Mouse (Mus musculus): Measurements from ENCODE around the gene Dmrt1. TPM values are rescaled to one million over a fixed set of nuclear protein-coding genes. Genes with fewer than 3 reads are reported as not detected.

The Dmrt1 gene
- polyA plus RNA-seq, 1 experiment from 2014 or later: not detected

DNA sequence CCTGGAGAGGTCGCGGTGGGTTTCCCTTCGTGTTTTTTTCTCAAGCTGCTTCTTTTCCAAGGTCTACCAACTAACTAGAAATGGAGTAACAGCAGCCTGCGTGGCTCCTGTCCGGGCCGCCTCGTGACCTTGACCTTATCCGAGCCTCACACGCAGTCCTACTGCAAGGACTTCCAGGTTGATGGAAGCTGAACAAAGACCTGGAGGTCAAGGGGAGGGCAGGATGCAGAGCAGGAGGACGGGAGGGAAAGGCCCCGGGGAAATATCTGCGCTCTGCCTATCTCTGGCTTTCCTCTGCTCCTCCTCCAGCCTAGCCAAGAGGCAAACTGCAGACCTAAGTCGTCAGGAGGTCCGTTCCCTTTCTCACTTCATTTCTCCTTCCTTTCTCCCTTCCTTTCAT lies 18.9 kb upstream of the Dmrt1 start:
- Histone ChIP-seq H3K36me3 (replicated peaks; ENCODE audit: insufficient read depth, low read length) (no peaks in the 10 kb centered on the region), H3K9ac (replicated peaks) (no peak overlapping the region), H3K9me3 (ENCODE audit: low read length) (no peaks in the 10 kb centered on the region), H3K4me3 (ENCODE audit: low read depth, low read length) (no peak overlapping the region), H3K4me2 (ENCODE audit: low read depth, low read length) (no peak overlapping the region), H3K4me1 (ENCODE audit: insufficient read depth) (no peaks in the 10 kb centered on the region; the same call in 1 of the 2 replicates), H3K27me3 (ENCODE audit: insufficient read depth, low read length) (peaks cover 18% of the 10 kb centered on the region), H3K27ac (ENCODE audit: low read depth) (no peak overlapping the region)
- 11% methylated on average over 14 of the region's 14 CpGs for WGBS (ENCODE audit: insufficient replicate concordance)
- DNase-seq: no peak
- ATAC-seq: no peak
- TF ChIP-seq CTCF (IDR thresholded peaks at IDR 0.05; ENCODE audit: low read depth) (no peak), EP300 (IDR thresholded peaks at IDR 0.05; ENCODE audit: low read depth) (no peak)

DNA sequence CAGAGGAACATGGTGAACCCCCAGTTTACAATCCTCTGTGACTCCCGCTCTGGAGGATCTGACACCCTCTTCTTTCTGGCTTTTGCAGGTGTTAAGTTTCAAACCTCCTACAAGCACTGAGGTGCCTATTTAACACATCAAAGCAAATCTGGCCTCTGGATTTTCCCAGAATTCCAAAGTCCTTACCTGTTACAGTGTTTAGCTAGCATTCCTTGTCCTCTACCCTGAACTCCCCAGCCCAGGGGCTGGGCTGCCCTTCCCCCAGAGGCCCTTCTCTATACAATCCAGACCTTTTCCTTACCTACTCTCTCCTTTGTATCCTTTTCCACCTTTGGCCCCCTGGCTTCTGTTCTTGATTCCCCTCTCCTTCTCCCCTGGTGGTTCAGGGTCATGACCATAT lies 18.1 kb upstream of the Dmrt1 start:
- 31% methylated on average over 1 of the region's 1 CpGs for WGBS (ENCODE audit: insufficient replicate concordance)
- Histone ChIP-seq H3K36me3 (replicated peaks; ENCODE audit: insufficient read depth, low read length) (no peaks in the 10 kb centered on the region), H3K9ac (replicated peaks) (no peak overlapping the region), H3K27ac (ENCODE audit: low read depth) (no peak overlapping the region), H3K9me3 (ENCODE audit: low read length) (no peaks in the 10 kb centered on the region), H3K4me3 (ENCODE audit: low read depth, low read length) (no peak overlapping the region), H3K4me2 (ENCODE audit: low read depth, low read length) (no peak overlapping the region), H3K4me1 (ENCODE audit: insufficient read depth) (no peaks in the 10 kb centered on the region; the same call in 1 of the 2 replicates), H3K27me3 (ENCODE audit: insufficient read depth, low read length) (peaks cover 18% of the 10 kb centered on the region)
- TF ChIP-seq CTCF (IDR thresholded peaks at IDR 0.05; ENCODE audit: low read depth) (no peak), EP300 (IDR thresholded peaks at IDR 0.05; ENCODE audit: low read depth) (no peak)
- ATAC-seq: no peak
- DNase-seq: no peak

- no peak for TF ChIP-seq EP300 (IDR thresholded peaks at IDR 0.05; ENCODE audit: low read depth)
- TF ChIP-seq CTCF (IDR thresholded peaks at IDR 0.05; ENCODE audit: low read depth): no peak
- Histone ChIP-seq H3K36me3 (replicated peaks; ENCODE audit: insufficient read depth, low read length) (no peaks in the 10 kb centered on the region), H3K27me3 (ENCODE audit: insufficient read depth, low read length) (peaks cover 18% of the 10 kb centered on the region), H3K4me1 (ENCODE audit: insufficient read depth) (no peaks in the 10 kb centered on the region; the same call in 1 of the 2 replicates), H3K9ac (replicated peaks) (no peak overlapping the region), H3K4me2 (ENCODE audit: low read depth, low read length) (no peak overlapping the region), H3K4me3 (ENCODE audit: low read depth, low read length) (no peak overlapping the region), H3K9me3 (ENCODE audit: low read length) (no peaks in the 10 kb centered on the region), H3K27ac (ENCODE audit: low read depth) (no peak overlapping the region)
- WGBS (ENCODE audit: insufficient replicate concordance): 30% methylated on average over 2 of the region's 2 CpGs
- ATAC-seq (no peak), DNase-seq (no peak)
Measured at GRCm38 (mm10) chr19:25488546-25488945, 16.9 kb upstream of the Dmrt1 start.

DNA sequence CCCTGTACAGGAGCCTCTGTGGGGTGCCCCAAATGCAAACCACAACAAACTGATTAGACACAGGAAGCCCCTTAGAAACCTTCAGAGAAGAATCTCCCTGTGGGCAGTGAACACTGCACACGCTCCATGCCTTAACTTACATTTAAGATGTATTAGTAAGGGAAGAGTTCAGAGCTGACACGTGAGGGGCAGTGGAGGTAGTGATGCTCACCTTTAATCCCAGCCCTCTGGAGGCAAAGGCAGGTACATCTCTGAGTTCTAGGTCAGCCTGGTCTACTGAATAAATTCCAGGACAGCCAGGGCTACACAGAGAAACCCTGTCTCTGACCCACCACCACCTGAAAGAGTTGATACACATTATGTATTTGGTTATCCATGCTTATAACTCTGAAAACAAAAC lies 15.9 kb upstream of the Dmrt1 start:
- Histone ChIP-seq H3K4me3 (ENCODE audit: low read depth, low read length) (no peak overlapping the region), H3K36me3 (replicated peaks; ENCODE audit: insufficient read depth, low read length) (no peaks in the 10 kb centered on the region), H3K4me2 (ENCODE audit: low read depth, low read length) (no peak overlapping the region), H3K4me1 (ENCODE audit: insufficient read depth) (no peaks in the 10 kb centered on the region; the same call in 1 of the 2 replicates), H3K9ac (replicated peaks) (no peak overlapping the region), H3K27me3 (ENCODE audit: insufficient read depth, low read length) (peaks cover 18% of the 10 kb centered on the region), H3K27ac (ENCODE audit: low read depth) (no peak overlapping the region), H3K9me3 (ENCODE audit: low read length) (no peaks in the 10 kb centered on the region)
- DNase-seq (no peak), ATAC-seq (no peak)
- WGBS (ENCODE audit: insufficient replicate concordance): 60% methylated on average over 2 of the region's 2 CpGs
- TF ChIP-seq EP300 (IDR thresholded peaks at IDR 0.05; ENCODE audit: low read depth): no peak

DNA sequence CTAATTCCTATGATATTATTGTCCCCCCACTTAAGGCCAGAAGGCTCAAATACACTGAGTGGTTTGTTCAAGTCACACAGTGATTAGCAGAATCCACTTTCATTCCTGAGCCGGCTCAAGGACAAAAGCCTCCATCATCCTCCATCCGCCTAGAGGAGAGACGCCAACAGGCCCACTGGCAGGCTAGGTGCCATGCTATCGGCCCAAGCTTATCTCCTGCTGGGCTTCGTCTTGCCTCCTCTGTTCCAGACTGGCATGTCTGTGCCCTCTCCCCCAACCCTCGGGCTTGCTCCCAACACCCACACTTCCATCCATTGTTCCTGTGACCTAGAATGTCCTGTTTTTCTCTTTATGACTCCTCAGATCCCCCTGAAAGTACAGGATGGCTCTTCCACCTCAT lies 8.0 kb upstream of the Dmrt1 start:
- TF ChIP-seq CTCF (IDR thresholded peaks at IDR 0.05; ENCODE audit: low read depth): no peak
- TF ChIP-seq EP300 (IDR thresholded peaks at IDR 0.05; ENCODE audit: low read depth): no peak
- peaks cover 3% of the 10 kb centered on the region; the same call in 1 of the 2 replicates for H3K27me3 ChIP-seq (ENCODE audit: insufficient read depth, low read length)
- WGBS (ENCODE audit: insufficient replicate concordance): 54% methylated on average over 6 of the region's 6 CpGs
- H3K4me1 ChIP-seq (ENCODE audit: insufficient read depth): no peaks in the 10 kb centered on the region
- no peak overlapping the region for H3K4me2 ChIP-seq (ENCODE audit: low read depth, low read length)
- no peaks in the 10 kb centered on the region for H3K36me3 ChIP-seq (replicated peaks; ENCODE audit: insufficient read depth, low read length)
- H3K27ac ChIP-seq (ENCODE audit: low read depth): no peak overlapping the region
- H3K9ac ChIP-seq (replicated peaks): no peak overlapping the region
- H3K4me3 ChIP-seq (ENCODE audit: low read depth, low read length): no peak overlapping the region
- DNase-seq (no peak), ATAC-seq (no peak)
- no peaks in the 10 kb centered on the region for H3K9me3 ChIP-seq (ENCODE audit: low read length)

DNA sequence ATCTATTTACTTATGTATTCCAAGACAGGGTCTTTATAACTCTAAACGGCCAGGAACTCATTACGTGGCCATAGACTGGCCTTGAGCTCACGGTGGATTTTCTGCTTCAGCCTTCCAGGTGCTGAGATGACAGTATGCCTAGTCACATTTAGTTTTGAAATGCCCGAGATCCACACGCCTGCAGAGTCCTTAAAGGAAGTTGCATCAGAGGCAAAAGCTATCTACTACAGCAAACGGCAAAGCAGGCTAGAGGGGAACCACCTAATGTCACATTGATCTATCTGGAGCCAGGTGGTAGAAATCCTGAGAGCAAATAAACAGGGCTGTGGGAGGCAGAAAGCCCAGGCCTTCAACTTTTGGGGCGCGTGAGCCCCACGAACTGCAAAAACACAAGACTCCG lies 540 bp upstream of the Dmrt1 start:
- H3K4me1 ChIP-seq (ENCODE audit: insufficient read depth): peaks cover 9% of the 10 kb centered on the region
- DNase-seq: no peak
- H3K4me2 ChIP-seq (ENCODE audit: low read depth, low read length): no peak overlapping the region
- WGBS (ENCODE audit: insufficient replicate concordance): 19% methylated on average over 10 of the region's 10 CpGs
- H3K27me3 ChIP-seq (ENCODE audit: insufficient read depth, low read length): peaks cover 62% of the 10 kb centered on the region
- TF ChIP-seq CTCF (IDR thresholded peaks at IDR 0.05; ENCODE audit: low read depth) (no peak), EP300 (IDR thresholded peaks at IDR 0.05; ENCODE audit: low read depth) (no peak)
- ATAC-seq: no peak
- no peak overlapping the region for H3K27ac ChIP-seq (ENCODE audit: low read depth)
- H3K4me3 ChIP-seq (ENCODE audit: low read depth, low read length): 0 out of 2 replicates have a peak overlapping the region, but pooled peaks have one; percentile 15
- no peak overlapping the region for H3K9ac ChIP-seq (replicated peaks)
- H3K36me3 ChIP-seq (replicated peaks; ENCODE audit: insufficient read depth, low read length): no peaks in the 10 kb centered on the region
- H3K9me3 ChIP-seq (ENCODE audit: low read length): no peaks in the 10 kb centered on the region

DNA sequence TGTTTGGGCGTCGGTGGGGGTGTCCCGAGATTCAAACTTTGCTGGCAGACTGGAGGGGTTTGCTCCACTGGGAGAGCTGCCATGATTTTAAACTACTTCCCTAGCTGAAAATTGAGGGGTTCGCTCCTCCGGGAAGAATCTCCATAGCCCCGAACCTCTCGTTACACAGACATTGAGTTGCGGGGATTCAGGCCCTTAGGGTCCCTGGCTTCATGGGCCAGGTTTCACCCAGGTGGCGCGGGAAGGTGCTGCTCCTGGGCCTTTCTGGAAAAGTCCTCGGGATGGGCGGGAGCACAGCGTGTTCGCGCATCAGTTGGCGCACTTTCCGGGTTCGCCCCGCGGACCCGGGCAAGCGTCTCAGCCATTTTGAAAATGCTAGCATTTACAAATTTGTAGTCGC lies 1.2 kb downstream of the Dmrt1 start:
- no peak overlapping the region; the same call in 1 of the 2 replicates for H3K4me3 ChIP-seq (ENCODE audit: low read depth, low read length)
- H3K9me3 ChIP-seq (ENCODE audit: low read length): no peaks in the 10 kb centered on the region
- no peak for DNase-seq
- 3% methylated on average over 23 of the region's 23 CpGs for WGBS (ENCODE audit: insufficient replicate concordance)
- H3K4me2 ChIP-seq (ENCODE audit: low read depth, low read length): no peak overlapping the region
- TF ChIP-seq EP300 (IDR thresholded peaks at IDR 0.05; ENCODE audit: low read depth): no peak
- no peak for TF ChIP-seq CTCF (IDR thresholded peaks at IDR 0.05; ENCODE audit: low read depth)
- H3K9ac ChIP-seq (replicated peaks): no peak overlapping the region
- H3K36me3 ChIP-seq (replicated peaks; ENCODE audit: insufficient read depth, low read length): no peaks in the 10 kb centered on the region
- no peak for ATAC-seq
- no peak overlapping the region for H3K27ac ChIP-seq (ENCODE audit: low read depth)
- H3K27me3 ChIP-seq (ENCODE audit: insufficient read depth, low read length): peaks cover 59% of the 10 kb centered on the region
- H3K4me1 ChIP-seq (ENCODE audit: insufficient read depth): peaks cover 9% of the 10 kb centered on the region
